Mouse (Mus musculus) liver, adult 2 months (tissue): ENCODE data around the gene Cxcr1. TPM values are rescaled to one million over a fixed set of nuclear protein-coding genes. Genes with fewer than 3 reads are reported as not detected.
A peak's percentile ranks its signal among the peaks of the same experiment; 100 is the strongest.

Experiments used
- DNase-seq: peaks from one replicate; pipeline ENCODE4 v3.0.0-alpha.2; 2011; ENCODE audit warnings: low read depth, low spot score; ENCODE audit errors: extremely low read depth
- H3K27ac ChIP-seq: fragments of 200-500 bp; replicated peaks from 2 replicates; pipeline ENCODE4 v1.5.1; 2012; ENCODE audit warnings: low read depth, mild to moderate bottlenecking, control low read depth, inconsistent platforms, low read length; ENCODE audit not compliant: insufficient read depth
- H3K27me3 ChIP-seq: fragments of 200-500 bp; 2 replicates; pipeline ENCODE4 v1.6.1; 2012; ENCODE audit warnings: mild to moderate bottlenecking, moderate library complexity, low read length, inconsistent platforms; ENCODE audit not compliant: control insufficient read depth, insufficient read depth
- H3K36me3 ChIP-seq: fragments of 200-500 bp; 2 replicates; pipeline ENCODE4 v1.6.1; 2012; ENCODE audit warnings: low read length, inconsistent platforms; ENCODE audit not compliant: control insufficient read depth, insufficient read depth
- H3K4me1 ChIP-seq: fragments of 200-500 bp; 2 replicates; pipeline ENCODE4 v1.6.1; 2011; ENCODE audit warnings: low read length; ENCODE audit not compliant: control insufficient read depth, insufficient read depth
- H3K4me3 ChIP-seq: fragments of 200-500 bp; 2 replicates; pipeline ENCODE4 v1.5.1; 2011; ENCODE audit warnings: low read depth, mild to moderate bottlenecking, control low read depth, low read length, moderate library complexity; ENCODE audit not compliant: insufficient read depth
- H3K79me2 ChIP-seq: fragments of 200-500 bp; 2 replicates; pipeline ENCODE4 v1.6.1; 2012; ENCODE audit warnings: inconsistent platforms, mild to moderate bottlenecking, low read length, moderate library complexity; ENCODE audit not compliant: control insufficient read depth, insufficient read depth
- H3K9ac ChIP-seq: fragments of 200-500 bp; 2 replicates; pipeline ENCODE4 v1.6.1; 2012; ENCODE audit warnings: low read depth, mild to moderate bottlenecking, control low read depth, inconsistent platforms, low read length
- CTCF ChIP-seq: fragments of 200-500 bp; IDR thresholded peaks from 2 replicates; pipeline ENCODE4 v1.5.1; 2011; ENCODE audit warnings: low read depth, low read length, control low read depth
- POLR2A ChIP-seq: fragments of 200-500 bp; IDR thresholded peaks from 2 replicates; pipeline ENCODE4 v1.6.1; 2011; ENCODE audit warnings: low read length, control low read depth; ENCODE audit not compliant: insufficient read depth; ENCODE audit errors: extremely low read depth
- WGBS: fragments of 180-500 bp; shearing (Covaris S2); methylation state at CpG from one replicate; pipeline ENCODE4 v1.1.7; 2018; 5-methylcytosine and 5-hydroxymethylcytosine counted together
- polyA plus RNA-seq: library from polyadenylated mRNA; depleted of rRNA; stranded (reverse); fragments of >200 nt; gene quantifications from 2 replicates; pipeline ENCODE4 v1.2.3, GENCODE M21; 2012
- total RNA-seq: library from RNA; depleted of rRNA; stranded (reverse); fragments of >200 nt; gene quantifications from 2 replicates; pipeline ENCODE4 v1.2.3, GENCODE M21; 2014

The Cxcr1 gene
- total and polyA plus RNA-seq, 2 experiments: not detected

GRCm38 (mm10) chr1:74201048-74201844 is 6.8 kb upstream of the Cxcr1 start:
- Histone ChIP-seq H3K9ac (no peak overlapping the region), H3K27ac (no peak overlapping the region), H3K79me2 (no peaks in the 10 kb centered on the region), H3K36me3 (no peaks in the 10 kb centered on the region), H3K4me1 (peaks cover 11% of the 10 kb centered on the region; the same call in 1 of the 2 replicates), H3K4me3 (no peak overlapping the region), H3K27me3 (no peaks in the 10 kb centered on the region)
- no peak for DNase-seq
- WGBS: 86% methylated on average over 7 of the region's 7 CpGs
- TF ChIP-seq POLR2A: no peak
- TF ChIP-seq CTCF: no peak

GRCm38 (mm10) chr1:74199046-74199445 is 4.6 kb upstream of the Cxcr1 start:
- no peak overlapping the region for H3K27ac ChIP-seq
- H3K36me3 ChIP-seq: no peaks in the 10 kb centered on the region
- H3K4me1 ChIP-seq: peaks cover 11% of the 10 kb centered on the region; the same call in 1 of the 2 replicates
- whole genome bisulfite sequencing: 34% methylated on average over 8 of the region's 8 CpGs
- no peaks in the 10 kb centered on the region for H3K79me2 ChIP-seq
- TF ChIP-seq CTCF (no peak), POLR2A (no peak)
- no peaks in the 10 kb centered on the region for H3K27me3 ChIP-seq
- peak; percentile 56 for DNase-seq
- no peak overlapping the region for H3K4me3 ChIP-seq
- H3K9ac ChIP-seq: no peak overlapping the region

GRCm38 (mm10) chr1:74197726-74198470 is 3.5 kb upstream of the Cxcr1 start:
- peaks cover 15% of the 10 kb centered on the region for H3K4me1 ChIP-seq
- no peaks in the 10 kb centered on the region for H3K79me2 ChIP-seq
- no peak overlapping the region for H3K9ac ChIP-seq
- WGBS: 61% methylated on average over 12 of the region's 12 CpGs
- no peak overlapping the region for H3K4me3 ChIP-seq
- H3K36me3 ChIP-seq: no peaks in the 10 kb centered on the region
- no peaks in the 10 kb centered on the region for H3K27me3 ChIP-seq
- TF ChIP-seq CTCF (no peak), POLR2A (no peak)
- DNase-seq: peak; percentile 73
- peak overlapping the region; percentile 22 for H3K27ac ChIP-seq

- peak overlapping the region; percentile 74 for H3K27ac ChIP-seq
- WGBS: 23% methylated on average over 17 of the region's 17 CpGs
- no peaks in the 10 kb centered on the region for H3K79me2 ChIP-seq
- DNase-seq: peak; percentile 96
- peak overlapping the region; percentile 17; the same call in 1 of the 2 replicates for H3K9ac ChIP-seq
- no peak for TF ChIP-seq CTCF
- no peaks in the 10 kb centered on the region for H3K36me3 ChIP-seq
- H3K27me3 ChIP-seq: no peaks in the 10 kb centered on the region
- no peak overlapping the region for H3K4me3 ChIP-seq
- peaks cover 23% of the 10 kb centered on the region for H3K4me1 ChIP-seq
Observed at GRCm38 (mm10) chr1:74196621-74197419, 2.4 kb upstream of the Cxcr1 start.

GRCm38 (mm10) chr1:74195961-74196360 is 1.5 kb upstream of the Cxcr1 start:
- no peak for TF ChIP-seq POLR2A
- TF ChIP-seq CTCF: peak; percentile 93
- H3K79me2 ChIP-seq: no peaks in the 10 kb centered on the region
- no peaks in the 10 kb centered on the region for H3K36me3 ChIP-seq
- no peaks in the 10 kb centered on the region for H3K27me3 ChIP-seq
- 22% methylated on average over 7 of the region's 7 CpGs for WGBS
- peaks cover 23% of the 10 kb centered on the region for H3K4me1 ChIP-seq
- no peak overlapping the region for H3K4me3 ChIP-seq
- peak; percentile 66 for DNase-seq
- H3K27ac ChIP-seq: no peak overlapping the region
- H3K9ac ChIP-seq: no peak overlapping the region
